Mouse (Mus musculus) heart, adult 11 months (tissue): ENCODE measurements around the gene C1qtnf9.

Experiments used
- DNase-seq: peaks from one replicate; pipeline ENCODE4 v3.0.0; 2022

The C1qtnf9 gene

GRCm38 (mm10) chr14:60751581-60751980 lies 16.4 kb upstream of the C1qtnf9 start:
- peak; percentile 90 for DNase-seq

GRCm38 (mm10) chr14:60752892-60753800 lies 14.8 kb upstream of the C1qtnf9 start:
- peak; percentile 78 for DNase-seq

GRCm38 (mm10) chr14:60753801-60754126 lies 14.2 kb upstream of the C1qtnf9 start:
- DNase-seq: peak; percentile 70

- DNase-seq: no peak
These were observed 13.3 kb upstream of the C1qtnf9 start for GRCm38 (mm10) chr14:60754656-60755055.

GRCm38 (mm10) chr14:60756271-60756670 lies 11.7 kb upstream of the C1qtnf9 start:
- DNase-seq: peak; percentile 91

- DNase-seq: peak; percentile 88
These were observed 10.7 kb upstream of the C1qtnf9 start for GRCm38 (mm10) chr14:60757265-60757664.

- no peak for DNase-seq
These were observed 10.2 kb upstream of the C1qtnf9 start for GRCm38 (mm10) chr14:60757722-60758121.

- DNase-seq: no peak
These were observed 8.8 kb upstream of the C1qtnf9 start for GRCm38 (mm10) chr14:60759097-60759496.

- DNase-seq: no peak
These were observed 6.1 kb upstream of the C1qtnf9 start for GRCm38 (mm10) chr14:60761801-60762200.

GRCm38 (mm10) chr14:60762754-60763153 lies 5.2 kb upstream of the C1qtnf9 start:
- DNase-seq: peak; percentile 96

GRCm38 (mm10) chr14:60763746-60764145 lies 4.2 kb upstream of the C1qtnf9 start:
- peak; percentile 96 for DNase-seq

- DNase-seq: no peak
These were observed 3.4 kb upstream of the C1qtnf9 start for GRCm38 (mm10) chr14:60764526-60764925.

- DNase-seq: peak; percentile 98
These were observed 2.9 kb upstream of the C1qtnf9 start for GRCm38 (mm10) chr14:60765025-60765424.

- peak; percentile 94 for DNase-seq
These were observed 1.4 kb downstream of the C1qtnf9 start for GRCm38 (mm10) chr14:60769340-60769739.

- DNase-seq: peak; percentile 87
These were observed 2.7 kb downstream of the C1qtnf9 start for GRCm38 (mm10) chr14:60770594-60770993.

GRCm38 (mm10) chr14:60771057-60771456 lies 3.1 kb downstream of the C1qtnf9 start:
- DNase-seq: peak; percentile 94

- DNase-seq: peak; percentile 35
These were observed 5.5 kb downstream of the C1qtnf9 start for GRCm38 (mm10) chr14:60773476-60773875.

GRCm38 (mm10) chr14:60776521-60776920 lies 8.6 kb downstream of the C1qtnf9 start:
- DNase-seq: no peak

- DNase-seq: peak; percentile 81
These were observed 9.6 kb downstream of the C1qtnf9 start for GRCm38 (mm10) chr14:60777485-60777919.

- peak; percentile 90 for DNase-seq
These were observed 11.3 kb downstream of the C1qtnf9 start for GRCm38 (mm10) chr14:60779198-60779597.

- DNase-seq: peak; percentile 56
These were observed 14.3 kb downstream of the C1qtnf9 start for GRCm38 (mm10) chr14:60782121-60782656.

- no peak for DNase-seq
These were observed 15.3 kb downstream of the C1qtnf9 start for GRCm38 (mm10) chr14:60783196-60783595.

- DNase-seq: peak; percentile 97
These were observed 16.7 kb downstream of the C1qtnf9 start, which contains the start of gene Mipep for GRCm38 (mm10) chr14:60784427-60785315. Mipep (plus strand) TSS chr14:60784573.
